Mouse (Mus musculus) spleen, postnatal 14 days (tissue): ENCODE data around the gene Tas1r3.

Experiments used
- DNase-seq, 2 experiments: peaks; one replicate each; pipeline ENCODE4 v3.0.0; 2021 to 2022; ENCODE audit warnings: low spot score in 2 of 2

The Tas1r3 gene

DNA sequence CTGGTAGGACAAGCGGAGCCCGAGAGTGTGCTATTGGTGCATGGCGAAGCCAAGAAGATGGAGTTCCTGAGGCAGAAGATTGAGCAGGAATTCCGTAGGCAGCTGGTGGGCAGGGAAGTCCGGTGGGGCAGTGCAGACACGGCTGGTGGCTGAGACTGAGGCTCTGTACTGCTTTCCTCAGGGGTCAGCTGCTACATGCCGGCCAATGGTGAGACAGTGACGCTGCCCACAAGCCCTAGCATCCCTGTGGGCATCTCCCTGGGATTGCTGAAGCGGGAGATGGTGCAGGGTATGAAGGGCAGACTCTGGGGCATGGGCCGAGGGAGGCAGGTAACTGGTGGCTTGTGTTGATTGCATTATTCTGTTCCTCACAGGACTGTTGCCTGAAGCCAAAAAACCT, 24.5 kb upstream of the Tas1r3 start:
- peak in 1 of 2 experiments; percentile 5 for DNase-seq

DNA sequence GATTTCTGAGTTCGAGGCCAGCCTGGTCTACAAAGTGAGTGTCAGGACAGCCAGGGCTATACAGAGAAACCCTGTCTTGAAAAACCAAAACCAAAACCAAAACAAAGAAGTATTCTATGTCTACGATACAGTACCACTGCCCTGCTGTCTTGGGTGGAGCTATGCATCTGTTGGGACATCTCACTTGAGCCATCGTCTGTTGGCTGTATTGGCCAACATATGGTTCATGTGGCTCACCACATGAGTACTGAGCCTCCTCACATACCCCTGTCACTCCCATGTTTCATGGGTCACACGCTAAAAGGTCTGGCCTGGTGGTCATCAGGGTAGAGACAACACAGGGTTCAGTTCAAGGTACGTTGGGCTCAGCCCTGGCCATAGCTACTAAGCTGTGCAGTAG, 23.2 kb upstream of the Tas1r3 start:
- DNase-seq = no peak

GRCm38 (mm10) chr4:155883587-155883986, 20.4 kb upstream of the Tas1r3 start:
- no peak for DNase-seq

DNA sequence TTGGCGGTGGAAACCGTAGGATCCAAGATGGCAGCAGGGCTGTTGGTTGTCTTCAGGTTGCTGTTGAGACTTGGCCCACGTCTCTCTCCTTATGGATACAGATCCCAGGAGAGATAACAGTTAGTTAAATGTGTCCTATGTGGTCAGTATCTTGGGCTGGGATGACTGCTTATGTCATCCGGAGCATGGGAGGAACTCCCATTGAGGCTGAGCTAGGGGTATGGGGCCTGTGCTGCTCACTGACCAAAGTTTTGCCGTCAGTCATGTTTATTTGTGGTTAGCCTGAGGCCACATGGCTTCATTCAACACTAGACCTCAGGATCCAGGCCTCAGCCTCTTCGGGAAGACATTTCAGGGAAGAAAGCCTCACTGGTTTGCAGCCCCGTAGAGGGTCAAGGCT, 8.2 kb upstream of the Tas1r3 start:
- DNase-seq = no peak

- peak; percentile 94 to 95 for DNase-seq
Observed at GRCm38 (mm10) chr4:155869317-155870033, 6.3 kb upstream of the Tas1r3 start, which contains the start of the genes Cptp and Ints11. Gene Cptp, minus strand, starts transcription at chr4:155869440. Gene Ints11, plus strand, starts transcription at chr4:155869546.

GRCm38 (mm10) chr4:155868614-155869298, 5.6 kb upstream of the Tas1r3 start:
- no peak for DNase-seq

DNA sequence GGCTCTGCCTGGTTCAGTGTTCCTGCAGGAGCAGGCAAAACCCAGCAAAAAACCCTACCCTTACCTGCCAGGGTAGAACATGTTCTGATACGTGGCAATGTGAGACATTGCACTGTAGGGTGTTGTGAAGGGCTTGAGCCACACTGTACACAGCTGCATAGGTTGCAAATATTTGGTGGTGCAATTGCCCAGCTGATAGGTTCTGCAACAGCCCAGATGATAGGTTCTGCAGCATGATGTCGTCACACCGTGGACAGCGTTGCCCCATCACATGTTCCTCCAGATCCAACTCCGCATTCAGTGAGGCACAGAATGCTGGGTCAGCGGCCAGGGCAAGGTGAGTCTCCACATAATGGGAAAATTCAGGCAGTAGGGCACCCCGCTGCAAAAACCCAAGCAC, 1.4 kb downstream of the Tas1r3 start:
- DNase-seq = no peak

DNA sequence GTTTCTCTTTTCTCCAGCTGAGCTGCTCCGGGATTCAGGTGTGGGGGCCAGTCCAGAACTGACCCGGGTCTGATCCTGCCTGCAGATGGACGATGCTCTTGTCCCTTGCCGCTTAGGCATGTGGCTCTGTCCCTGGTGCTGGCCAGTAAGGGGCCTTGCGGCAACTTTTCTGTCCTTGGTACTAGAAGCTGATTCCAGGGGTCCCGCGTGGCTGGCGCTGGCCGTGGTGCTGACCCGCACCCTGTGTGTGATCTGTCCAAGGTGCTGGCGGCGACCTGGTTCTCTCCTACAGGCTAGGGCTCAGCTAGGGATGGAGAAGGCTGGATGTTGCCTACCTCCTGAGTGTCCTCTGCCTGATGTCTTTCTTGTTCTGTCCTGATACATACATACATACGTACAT, 3.8 kb downstream of the Tas1r3 start:
- DNase-seq = no peak

- no peak for DNase-seq
Observed at GRCm38 (mm10) chr4:155856881-155857280, 6.3 kb downstream of the Tas1r3 start.

- DNase-seq = no peak
Observed at GRCm38 (mm10) chr4:155856071-155856470, 7.1 kb downstream of the Tas1r3 start.

- no peak for DNase-seq
Observed at GRCm38 (mm10) chr4:155854991-155855390, 8.2 kb downstream of the Tas1r3 start.

DNA sequence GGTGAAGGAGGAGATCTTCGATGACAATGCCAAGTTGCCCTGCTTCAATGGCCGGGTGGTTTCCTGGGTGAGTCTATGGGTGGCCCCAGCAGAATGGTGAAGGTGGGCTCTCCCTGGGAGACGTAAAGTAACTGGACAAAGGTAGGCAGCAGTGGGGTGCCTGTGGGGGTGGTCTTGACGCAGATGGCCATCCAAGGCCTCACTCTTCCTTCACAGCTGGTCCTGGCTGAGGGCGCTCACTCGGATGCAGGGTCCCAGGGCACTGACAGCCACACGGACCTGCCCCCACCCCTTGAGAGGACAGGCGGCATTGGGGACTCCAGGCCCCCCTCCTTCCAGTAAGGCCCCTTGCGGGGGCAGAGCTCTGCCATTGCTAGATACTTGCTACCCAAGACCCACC, 9.7 kb downstream of the Tas1r3 start:
- DNase-seq = no peak

- DNase-seq = no peak
Observed at GRCm38 (mm10) chr4:155851951-155852411, 11.2 kb downstream of the Tas1r3 start.

DNA sequence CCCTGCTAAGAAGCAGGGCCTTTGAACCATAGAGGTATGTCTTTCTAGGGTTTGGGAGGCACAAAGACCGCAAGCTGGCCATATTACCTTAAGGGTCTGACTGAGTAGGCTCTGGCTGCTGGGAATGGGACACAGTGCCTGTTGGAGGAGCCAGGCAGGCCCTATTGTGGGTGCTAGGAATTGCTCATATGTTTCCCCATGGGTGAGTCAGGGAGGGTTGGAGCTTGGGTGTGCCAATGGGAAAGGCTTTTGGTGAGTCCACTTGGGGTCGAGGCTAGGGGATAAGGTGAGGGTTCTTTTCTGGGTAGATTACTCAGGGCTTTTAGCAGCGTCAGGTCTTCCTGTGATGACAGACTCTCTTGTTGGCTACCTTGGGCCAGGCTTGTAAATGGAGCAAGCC, 11.8 kb downstream of the Tas1r3 start:
- DNase-seq = no peak

DNA sequence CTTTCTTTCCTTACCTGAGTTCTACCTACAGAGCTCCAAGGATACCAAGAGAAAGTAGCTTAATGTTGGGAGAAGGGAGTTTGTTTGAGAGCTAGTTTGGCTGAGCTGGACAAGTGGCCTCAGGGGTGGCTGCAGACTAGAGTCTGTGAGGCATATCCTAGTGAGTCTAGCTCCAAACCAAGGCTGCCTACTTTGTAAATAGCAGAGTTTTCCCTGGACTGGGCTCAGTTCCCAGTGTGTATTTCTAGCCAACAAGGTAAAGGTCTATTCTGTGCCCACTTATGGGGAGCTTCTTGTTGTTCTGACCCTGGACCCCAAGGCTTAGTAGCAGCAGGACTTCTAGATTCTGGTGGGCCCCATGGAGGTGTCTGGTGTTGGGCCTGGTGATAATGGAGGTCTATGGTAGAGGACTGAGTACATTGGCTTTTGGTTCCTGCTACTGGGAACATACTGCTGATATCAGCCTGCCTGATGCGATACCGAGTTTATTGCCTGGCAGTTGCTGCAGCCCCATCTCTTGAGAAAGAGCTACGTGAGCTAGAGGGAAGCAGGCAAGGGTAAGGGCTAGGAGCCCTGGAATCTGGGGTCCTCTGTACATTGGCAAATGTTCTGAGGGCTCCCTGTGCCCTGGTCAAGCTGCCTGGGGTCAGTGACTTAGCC, 13.2 kb downstream of the Tas1r3 start:
- no peak for DNase-seq

DNA sequence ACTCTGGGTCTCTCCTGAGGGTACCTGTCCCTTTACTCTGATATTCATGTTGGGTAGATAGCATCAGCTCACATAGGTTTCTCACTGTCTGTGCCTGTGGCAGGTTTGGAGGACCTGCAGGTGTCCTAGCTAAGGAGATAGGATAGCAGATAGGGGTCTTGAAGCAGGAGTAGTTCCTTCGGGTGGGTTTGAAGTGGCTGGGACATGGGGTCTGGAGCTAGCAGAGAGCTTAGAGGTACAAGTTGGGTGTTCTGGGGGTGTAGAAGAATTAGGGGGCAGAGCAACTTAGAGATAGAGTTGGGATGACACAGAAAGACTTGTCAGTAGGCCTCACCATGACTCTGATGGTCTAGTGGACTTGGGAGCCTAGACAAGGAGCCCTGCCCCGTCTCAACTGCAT, 13.8 kb downstream of the Tas1r3 start:
- DNase-seq = no peak

DNA sequence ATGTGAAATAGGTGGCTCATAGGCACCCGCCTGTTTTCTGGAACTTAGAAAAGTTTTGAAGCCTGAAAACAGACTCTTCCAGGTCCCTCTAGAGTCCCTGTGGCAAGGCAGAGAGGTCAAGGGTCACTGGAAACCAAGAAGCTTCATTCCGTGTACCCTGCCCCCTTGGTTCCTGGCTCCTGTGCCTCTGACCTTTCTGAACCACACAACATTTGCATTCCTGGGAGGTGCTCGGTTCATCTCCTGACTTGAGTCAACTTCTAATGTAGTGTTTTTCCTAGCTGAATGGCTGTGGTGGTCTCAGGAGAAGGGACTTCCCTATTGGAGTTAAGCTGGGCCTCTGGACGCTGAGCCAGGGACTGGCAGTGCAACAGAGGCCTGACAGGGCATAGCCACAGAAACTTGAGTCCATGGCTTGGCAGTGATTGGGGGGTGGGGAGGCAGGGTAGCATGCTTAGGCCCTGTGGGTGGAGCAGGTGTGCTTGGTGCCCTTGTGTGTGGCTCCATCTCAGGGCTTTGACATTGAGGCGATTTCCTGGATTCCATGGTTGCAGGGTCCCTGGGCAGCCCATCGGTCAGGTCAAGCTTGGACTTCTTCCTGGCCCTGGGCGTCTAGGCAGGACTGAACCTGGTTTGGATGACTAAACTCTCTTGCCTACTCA, 14.6 kb downstream of the Tas1r3 start:
- no peak for DNase-seq

- DNase-seq = peak in 1 of 2 experiments; percentile 31
Observed at GRCm38 (mm10) chr4:155847591-155848352, 15.4 kb downstream of the Tas1r3 start.

GRCm38 (mm10) chr4:155846871-155847578, 16.1 kb downstream of the Tas1r3 start, which contains the start of gene Dvl1:
Gene Dvl1, plus strand, starts transcription at chr4:155847402.
- DNase-seq = peak; percentile 97 to 98

DNA sequence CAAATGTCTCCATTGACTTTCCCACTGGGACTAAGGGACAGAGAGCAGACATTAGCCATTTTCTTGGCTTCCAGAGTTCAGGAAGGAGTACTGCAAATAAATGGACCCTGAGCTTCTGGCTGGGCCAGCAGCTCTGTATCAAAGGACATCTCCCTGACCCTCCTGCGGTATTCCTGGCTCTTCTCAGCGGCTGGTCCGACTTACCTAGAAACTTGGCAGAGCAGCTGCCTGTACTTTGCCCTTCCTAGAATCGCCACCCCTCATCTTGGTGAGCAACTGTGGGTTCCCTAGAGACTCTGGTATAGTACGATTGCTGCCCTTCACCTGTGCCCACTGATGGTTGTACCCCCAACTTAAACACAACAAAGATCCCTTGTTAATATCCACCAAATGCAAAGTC, 19.9 kb downstream of the Tas1r3 start:
- no peak for DNase-seq
